19 mouse cellular contexts compared by ENCODE assay signal in genomic region chr16:90103726-90104125, GRCm38 (mm10). TPM values are rescaled to one million over a fixed set of nuclear protein-coding genes. Genes with fewer than 3 reads are reported as not detected.
A peak's percentile ranks its signal among the peaks of the same experiment; 100 is the strongest.
DNase-seq lines count a peak whose midpoint lies in the region.
"Had no signal": no experiment of that assay in that cellular context is flagged by ENCODE, and none has a peak within 500 bp of the region (broad histone marks: within the 10 kb centered on the region; RNA-seq: fewer than 3 reads in every experiment).

No protein-coding gene starts in this region.

- no peaks in the 10 kb centered on the region for H3K9me3 ChIP-seq in heart, embryonic 10.5 days
- H3K9me3 ChIP-seq: embryonic facial prominence, embryonic 13.5 days; forebrain, embryonic 12.5 days; heart, embryonic 12.5 days; intestine, embryonic 15.5 days had no signal

- 91% methylated on average over 2 of the region's 2 CpGs for WGBS in heart, embryonic 10.5 days

- H3K4me1 ChIP-seq in heart, embryonic 10.5 days: peaks cover 37% of the 10 kb centered on the region

- H3K27me3 ChIP-seq in heart, embryonic 10.5 days (ENCODE audit: insufficient read depth, poor library complexity, severe bottlenecking): no peaks in the 10 kb centered on the region
- H3K27me3 ChIP-seq: embryonic facial prominence, embryonic 13.5 days; forebrain, embryonic 12.5 days; heart, embryonic 12.5 days; intestine, embryonic 15.5 days; Patski had no signal

- H3K27ac ChIP-seq in heart, embryonic 10.5 days: 0 out of 2 replicates have a peak overlapping the region, but pooled peaks have one; percentile 23
- H3K27ac ChIP-seq: embryonic facial prominence, embryonic 13.5 days; forebrain, embryonic 12.5 days; hindbrain, embryonic 10.5 days; hindbrain, embryonic 14.5 days; intestine, embryonic 15.5 days had no signal

- DNase-seq in heart, embryonic 10.5 days (ENCODE audit: low spot score): no peak
- DNase-seq in heart, adult 8-10 months (ENCODE audit: low spot score): no peak
- peak; percentile 14 for DNase-seq in Muller cell, postnatal 12 days (ENCODE audit: inconsistent ontology term)
- peak; percentile 54 for DNase-seq in adrenal gland, postnatal 10 days
- no peak for DNase-seq in adipocyte (ENCODE audit: low spot score)
- no peak for DNase-seq in right cerebral cortex, adult 18-20 months
- DNase-seq: B cell, adult 2 months; cerebellum, adult 2 months; cerebellum, postnatal 25 days; gastrocnemius, postnatal 10 days; heart, adult 18-20 months had no signal

- no peak overlapping the region for H3K4me3 ChIP-seq in heart, embryonic 10.5 days
- H3K4me3 ChIP-seq: embryonic facial prominence, embryonic 13.5 days; forebrain, embryonic 12.5 days; heart, embryonic 12.5 days; hindbrain, embryonic 10.5 days; intestine, embryonic 15.5 days had no signal

- H3K36me3 ChIP-seq in heart, embryonic 10.5 days: peaks cover 6% of the 10 kb centered on the region; the same call in 1 of the 2 replicates
- H3K36me3 ChIP-seq: embryonic facial prominence, embryonic 13.5 days; G1E; heart, embryonic 12.5 days; intestine, embryonic 15.5 days had no signal

RNA-seq across cellular contexts. Expression of gene Tiam1, which starts 39.8 kb away (rescaled TPM):
- 13.3 and 16.4 TPM in 2 replicates for polyA plus RNA-seq in heart, embryonic 10.5 days (2016; fragmentation: Nextera tagmentation; extraction: Ambion mirVana)
- 1 to 10 TPM; 4.7 to 7.3 (median 6.7) TPM for total RNA-seq in heart, adult 8-10 months (2022)
- 10 to 100 TPM; 47.3 to 50.3 TPM for total RNA-seq in adrenal gland, postnatal 10 days (2021)

Comparison
In these comparisons a context has a peak if more than half of its experiments do, and no peak if none do; other contexts are left out.
1. DNase-seq: peak in Muller cell, postnatal 12 days (single experiment) and adrenal gland, postnatal 10 days (single experiment); none in heart, embryonic 10.5 days (single experiment), heart, adult 8-10 months (single experiment), adipocyte (single experiment) and right cerebral cortex, adult 18-20 months (single experiment).
2. RNA of gene Tiam1, which starts 39.8 kb away (total RNA-seq): 47.3 to 50.3 TPM in adrenal gland, postnatal 10 days; 4.7 to 7.3 TPM in heart, adult 8-10 months; every median in the first group is over 4 times any median in the second.